Mouse (Mus musculus): Measurements from ENCODE around the gene Fars2.

The Fars2 gene

GRCm38 (mm10) chr13:36683581-36683980 lies 566.4 kb downstream of the Fars2 start:
- no peak for DNase-seq (ENCODE audit: low spot score)

GRCm38 (mm10) chr13:36695516-36696201 lies 578.4 kb downstream of the Fars2 start:
- no peak for DNase-seq (ENCODE audit: low spot score)

- peak; percentile 7 for DNase-seq (ENCODE audit: low spot score)
Measured at GRCm38 (mm10) chr13:36696351-36696771, 579.1 kb downstream of the Fars2 start.

GRCm38 (mm10) chr13:36707088-36707690 lies 590.0 kb downstream of the Fars2 start:
- no peak for DNase-seq (ENCODE audit: low spot score)

- DNase-seq (ENCODE audit: low spot score): no peak
Measured at GRCm38 (mm10) chr13:36714101-36714500, 596.9 kb downstream of the Fars2 start.

GRCm38 (mm10) chr13:36716708-36717107 lies 599.5 kb downstream of the Fars2 start:
- no peak for DNase-seq (ENCODE audit: low spot score)

- DNase-seq (ENCODE audit: low spot score): no peak
Measured at GRCm38 (mm10) chr13:36717376-36717775, 600.2 kb downstream of the Fars2 start.

- DNase-seq (ENCODE audit: low spot score): no peak
Measured at GRCm38 (mm10) chr13:36720297-36721017, 603.2 kb downstream of the Fars2 start.

- DNase-seq (ENCODE audit: low spot score): no peak
Measured at GRCm38 (mm10) chr13:36722309-36722708, 605.1 kb downstream of the Fars2 start.

GRCm38 (mm10) chr13:36723726-36724300 lies 606.6 kb downstream of the Fars2 start:
- DNase-seq (ENCODE audit: low spot score): no peak

- DNase-seq (ENCODE audit: low spot score): no peak
Measured at GRCm38 (mm10) chr13:36724533-36725470, 607.6 kb downstream of the Fars2 start.

GRCm38 (mm10) chr13:36725881-36726280 lies 608.7 kb downstream of the Fars2 start:
- DNase-seq (ENCODE audit: low spot score): no peak

GRCm38 (mm10) chr13:36726551-36726950 lies 609.3 kb downstream of the Fars2 start:
- DNase-seq (ENCODE audit: low spot score): no peak

- DNase-seq (ENCODE audit: low spot score): no peak
Measured at GRCm38 (mm10) chr13:36726951-36727778, 610.0 kb downstream of the Fars2 start.

GRCm38 (mm10) chr13:36727779-36728470 lies 610.7 kb downstream of the Fars2 start:
- no peak for DNase-seq (ENCODE audit: low spot score)

- no peak for DNase-seq (ENCODE audit: low spot score)
Measured at GRCm38 (mm10) chr13:36728509-36728908, 611.3 kb downstream of the Fars2 start.

GRCm38 (mm10) chr13:36729731-36730340 lies 612.6 kb downstream of the Fars2 start:
- DNase-seq (ENCODE audit: low spot score): no peak

GRCm38 (mm10) chr13:36730341-36730761 lies 613.1 kb downstream of the Fars2 start:
- DNase-seq (ENCODE audit: low spot score): no peak
